Mouse (Mus musculus): ENCODE data around the gene Eno3. TPM values are rescaled to one million over a fixed set of nuclear protein-coding genes. Genes with fewer than 3 reads are reported as not detected.

The Eno3 gene
- total RNA-seq, 2 experiments from 2014 or later, result 7.3 to 8.8 TPM

GRCm38 (mm10) chr11:70643051-70643450, 14.0 kb upstream of the Eno3 start:
- DNase-seq (ENCODE audit: low spot score in 2 of 2), result no peak

GRCm38 (mm10) chr11:70644564-70645103, 12.4 kb upstream of the Eno3 start:
- no peak for DNase-seq (ENCODE audit: low spot score in 2 of 2)

- DNase-seq (ENCODE audit: low spot score in 2 of 2), result no peak
Measured at GRCm38 (mm10) chr11:70645461-70646258, 11.3 kb upstream of the Eno3 start.

GRCm38 (mm10) chr11:70646259-70646555, 10.8 kb upstream of the Eno3 start:
- no peak for DNase-seq (ENCODE audit: low spot score in 2 of 2)

GRCm38 (mm10) chr11:70646691-70647650, 10.0 kb upstream of the Eno3 start, which contains the start of the genes Rnf167 and Slc25a11:
TSS of gene Rnf167 (plus strand) at chr11:70647235.
TSS of gene Slc25a11 (minus strand) at chr11:70647479.
- DNase-seq (ENCODE audit: low spot score in 2 of 2), result peak; percentile 95 to 97

GRCm38 (mm10) chr11:70647716-70648420, 9.1 kb upstream of the Eno3 start:
- no peak for DNase-seq (ENCODE audit: low spot score in 2 of 2)

GRCm38 (mm10) chr11:70648512-70648911, 8.5 kb upstream of the Eno3 start:
- no peak for DNase-seq (ENCODE audit: low spot score in 2 of 2)

GRCm38 (mm10) chr11:70649185-70649734, 7.7 kb upstream of the Eno3 start:
- DNase-seq (ENCODE audit: low spot score in 2 of 2), result no peak

- no peak for DNase-seq (ENCODE audit: low spot score in 2 of 2)
Measured at GRCm38 (mm10) chr11:70650322-70651175, 6.5 kb upstream of the Eno3 start.

DNA sequence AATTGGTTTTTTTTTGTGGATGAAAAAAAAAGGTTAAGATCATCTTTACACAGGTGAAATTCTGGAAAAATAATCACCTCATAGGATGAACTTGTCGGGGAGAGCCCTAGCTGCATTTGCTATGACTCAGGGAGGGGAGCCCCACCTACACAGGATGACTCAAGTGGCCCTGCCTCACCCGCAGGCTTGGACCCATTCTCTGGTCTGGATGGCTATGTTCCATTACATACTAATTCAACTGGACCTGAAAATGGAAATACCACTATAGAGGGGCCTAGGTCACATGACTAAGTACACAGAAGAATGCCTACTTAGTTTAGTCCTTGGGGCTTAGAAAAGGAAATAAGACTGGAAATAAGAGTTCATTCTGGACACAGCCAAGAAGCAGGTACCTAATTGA, 5.6 kb upstream of the Eno3 start:
- no peak for DNase-seq (ENCODE audit: low spot score in 2 of 2)

DNA sequence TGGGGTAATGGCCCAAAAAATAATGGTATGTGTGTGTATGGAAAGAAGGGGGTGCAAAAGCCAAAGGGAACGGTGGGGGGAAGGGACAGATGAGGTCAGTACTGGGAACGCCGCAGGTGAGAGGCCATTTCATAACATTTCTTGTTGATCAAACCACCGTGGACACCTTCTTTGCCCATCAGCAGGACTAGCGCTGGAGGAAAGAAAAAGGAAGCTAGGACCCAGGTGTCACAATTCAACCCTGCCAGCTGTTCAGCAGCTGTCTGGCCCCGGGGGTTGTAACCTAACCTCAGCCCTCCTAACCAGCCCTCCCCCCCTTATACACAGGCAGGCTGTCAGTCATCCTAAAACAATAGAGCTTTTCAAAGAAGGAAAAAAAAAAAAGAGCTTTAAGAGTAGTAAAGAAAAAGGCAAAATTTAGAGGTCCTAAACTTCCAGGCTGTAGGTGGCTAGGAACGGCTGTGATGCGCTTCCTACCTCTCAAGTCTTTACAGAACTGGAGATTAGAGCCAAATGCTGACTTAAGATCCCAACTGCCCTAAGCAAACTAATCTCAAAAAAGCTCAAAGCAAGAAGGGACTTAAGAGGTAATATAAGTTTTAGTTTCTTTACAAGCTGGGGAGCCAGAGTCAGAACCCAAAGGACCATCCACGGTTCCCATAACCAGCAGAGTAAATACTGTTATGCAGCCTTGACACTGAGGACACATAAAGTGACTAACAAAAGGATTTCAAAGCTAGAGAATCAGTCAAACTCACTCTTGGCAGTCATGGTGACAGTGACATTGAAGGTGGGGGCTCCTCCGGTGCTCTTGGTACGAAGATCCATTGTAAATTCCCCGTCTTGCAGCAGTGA, 4.7 kb upstream of the Eno3 start:
- DNase-seq (ENCODE audit: low spot score in 2 of 2), result no peak

DNA sequence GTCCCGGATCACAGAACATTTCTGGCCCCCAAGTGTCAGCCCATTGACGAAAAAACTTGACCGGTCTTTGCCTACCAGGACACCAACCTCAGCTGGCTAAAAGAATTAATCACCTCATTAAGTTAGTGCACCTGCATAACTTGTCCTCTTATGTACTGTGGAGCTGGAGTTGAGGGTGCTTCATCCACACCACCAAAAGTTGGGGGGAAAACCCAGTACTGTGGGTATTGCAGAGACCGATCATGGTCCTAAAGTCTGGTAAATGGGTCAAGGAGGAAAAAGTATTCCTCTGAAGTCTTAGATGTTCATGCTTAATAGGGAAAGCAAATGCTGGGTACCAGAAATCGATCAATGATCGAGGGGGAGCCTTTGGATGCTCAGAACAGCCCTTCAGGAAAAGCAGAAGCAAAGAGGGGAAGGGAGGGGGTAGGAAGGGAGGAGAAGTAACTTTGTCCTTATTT, 4.1 kb upstream of the Eno3 start:
- DNase-seq (ENCODE audit: low spot score in 2 of 2), result no peak

- DNase-seq (ENCODE audit: low spot score in 2 of 2), result peak; percentile 51 to 54
Measured at GRCm38 (mm10) chr11:70653345-70654197, 3.4 kb upstream of the Eno3 start.

DNA sequence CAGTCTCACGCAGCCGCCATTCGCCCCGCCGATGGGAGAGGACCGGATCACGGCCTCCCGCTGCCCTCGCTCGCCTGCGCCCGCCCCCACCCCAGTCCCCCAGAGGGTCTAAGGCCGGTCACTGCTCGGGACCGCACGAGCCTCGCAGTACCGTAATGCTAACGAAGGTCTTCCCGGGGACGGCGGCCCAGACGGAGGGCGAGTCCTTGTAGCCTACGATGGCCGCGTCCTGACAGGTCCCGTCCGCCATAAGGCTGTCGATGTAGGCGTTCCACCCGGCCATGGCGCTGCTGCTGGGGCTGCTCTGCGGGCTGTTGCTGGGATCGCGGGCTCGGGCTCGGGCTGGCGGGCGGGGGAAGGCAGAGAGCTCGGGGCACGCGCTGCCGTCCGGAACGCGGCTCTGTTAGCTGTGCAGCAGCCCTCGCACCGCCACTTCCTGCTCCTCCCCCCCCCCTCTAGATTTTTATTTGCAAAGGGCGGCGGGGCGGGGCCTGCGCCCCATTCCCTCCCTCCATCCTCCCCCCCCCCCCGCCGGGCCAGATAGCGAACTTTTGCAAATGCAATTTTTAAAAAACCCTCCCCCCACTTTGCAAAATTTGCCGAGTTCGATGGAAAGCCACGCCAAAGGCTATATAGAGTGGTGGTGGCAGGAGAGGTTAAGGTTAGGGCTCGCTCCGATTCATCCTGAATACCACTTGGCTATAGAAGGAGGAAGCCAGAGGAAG, 2.6 kb upstream of the Eno3 start, which contains the start of gene Pfn1:
Gene Pfn1, minus strand, starts transcription at position 447 of the 725 bp plus-strand sequence.
- peak; percentile 63 to 68 for DNase-seq (ENCODE audit: low spot score in 2 of 2)

DNA sequence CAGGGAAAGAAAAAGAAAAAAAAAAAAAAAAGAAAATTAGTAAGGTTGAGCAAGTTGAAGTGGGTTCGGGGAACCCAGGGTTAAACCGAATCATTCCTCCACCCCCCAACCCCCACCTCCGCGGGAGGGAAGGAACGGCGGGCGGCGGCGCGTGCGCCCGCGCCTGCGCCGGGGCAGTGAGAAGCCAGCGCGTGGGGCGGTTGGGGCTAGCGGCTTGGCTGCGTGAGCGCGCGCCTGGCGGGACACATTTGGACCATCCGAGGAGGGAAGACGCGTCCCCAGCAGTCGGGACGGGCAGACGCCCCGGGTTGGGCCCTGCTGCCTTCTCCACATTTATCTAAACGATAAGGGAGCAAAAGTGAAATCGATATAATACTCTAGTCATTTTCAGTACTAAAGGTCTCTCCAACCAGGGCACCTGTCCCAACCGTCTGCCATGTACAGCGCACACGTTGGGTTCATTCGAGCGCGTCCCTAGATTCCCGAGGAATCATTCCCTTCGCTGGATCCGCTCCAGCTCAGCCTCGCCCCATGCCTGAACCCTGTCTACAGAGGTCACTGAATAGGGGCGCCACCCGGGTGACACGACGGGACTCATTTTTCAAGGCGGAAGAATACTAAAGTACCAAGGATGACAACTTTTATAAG, 2.0 kb upstream of the Eno3 start:
- peak; percentile 68 to 80 for DNase-seq (ENCODE audit: low spot score in 2 of 2)
